In genomic region chr6:112459341-112459749, GRCm38 (mm10) we compare ENCODE assay signal across 12 mouse cellular contexts. TPM values are rescaled to one million over a fixed set of nuclear protein-coding genes. Genes with fewer than 3 reads are reported as not detected.
A peak's percentile ranks its signal among the peaks of the same experiment; 100 is the strongest.
DNase-seq lines count a peak whose midpoint lies in the region; ATAC-seq and TF ChIP-seq lines count a peak whose summit lies in the region.
"Had no signal": no experiment of that assay in that cellular context is flagged by ENCODE, and none has a peak within 500 bp of the region (broad histone marks: within the 10 kb centered on the region; RNA-seq: fewer than 3 reads in every experiment).

Gene Cav3 (plus strand): TSS chr6:112459505.

- no peak within 1 kb of the TSS for H3K9ac ChIP-seq in limb, embryonic 11.5 days (ENCODE audit: low read length)
- peak within 1 kb of the TSS; percentile 66 for H3K9ac ChIP-seq in heart, embryonic 12.5 days
- H3K9ac ChIP-seq in lung, postnatal 0 days (replicated peaks; ENCODE audit: low read depth) = no peak within 1 kb of the TSS
- H3K9ac ChIP-seq: liver, embryonic 12.5 days had no signal

- ATAC-seq in limb, embryonic 11.5 days (ENCODE audit: insufficient number of reproducible peaks, low FRiP score, low TSS enrichment, low read depth) = 0 out of 2 replicates have a peak, but pooled peaks have one; percentile 57
- ATAC-seq in heart, embryonic 12.5 days (ENCODE audit: insufficient number of reproducible peaks, low FRiP score) = peak; percentile 82
- peak; percentile 71 for ATAC-seq in lung, postnatal 0 days
- ATAC-seq: liver, embryonic 12.5 days had no signal

- DNase-seq in limb, embryonic 11.5 days (ENCODE audit: low spot score) = no peak
- DNase-seq in limb, embryonic 10.5 days (ENCODE audit: low spot score) = no peak
- DNase-seq in gastrocnemius, postnatal 10 days = peak; percentile 69
- peak; percentile 47 for DNase-seq in lung, postnatal 0 days (ENCODE audit: low spot score)
- DNase-seq in thymus, postnatal 10 days (ENCODE audit: low spot score in 2 of 2) = no peak
- no peak for DNase-seq in layer of hippocampus, adult 2 months (ENCODE audit: low spot score in 2 of 2)
- DNase-seq in ovary, adult 18-20 months (ENCODE audit: low spot score) = no peak
- DNase-seq: thymus, adult 18-20 months had no signal

- H3K27me3 ChIP-seq in limb, embryonic 11.5 days (ENCODE audit: control insufficient read depth, insufficient read depth, low read length) = no peaks in the 10 kb centered on the region
- H3K27me3 ChIP-seq in limb, embryonic 10.5 days (ENCODE audit: low read depth, poor library complexity, severe bottlenecking) = no peaks in the 10 kb centered on the region
- H3K27me3 ChIP-seq in heart, embryonic 12.5 days (replicated peaks) = no peaks in the 10 kb centered on the region
- H3K27me3 ChIP-seq in lung, postnatal 0 days (replicated peaks; ENCODE audit: insufficient read depth, low read length) = no peaks in the 10 kb centered on the region
- H3K27me3 ChIP-seq: liver, embryonic 12.5 days had no signal

- 62% methylated on average over 12 of the region's 12 CpGs for WGBS in limb, embryonic 11.5 days
- WGBS in limb, embryonic 10.5 days = 76% methylated on average over 12 of the region's 12 CpGs
- WGBS in heart, embryonic 12.5 days = 30% methylated on average over 12 of the region's 12 CpGs
- 47% methylated on average over 12 of the region's 12 CpGs for WGBS in lung, postnatal 0 days

- no peak within 1 kb of the TSS for H3K27ac ChIP-seq in limb, embryonic 11.5 days (replicated peaks; ENCODE audit: low read depth, low read length)
- no peak within 1 kb of the TSS; the same call in 1 of the 2 replicates for H3K27ac ChIP-seq in limb, embryonic 10.5 days
- H3K27ac ChIP-seq in heart, embryonic 12.5 days (ENCODE audit: poor library complexity, severe bottlenecking) = peak within 1 kb of the TSS; percentile 92
- no peak within 1 kb of the TSS for H3K27ac ChIP-seq in lung, postnatal 0 days (ENCODE audit: low read length)
- H3K27ac ChIP-seq in layer of hippocampus, adult 2 months = no peak within 1 kb of the TSS
- H3K27ac ChIP-seq: liver, embryonic 12.5 days had no signal

- no peaks in the 10 kb centered on the region for H3K9me3 ChIP-seq in limb, embryonic 11.5 days (ENCODE audit: control insufficient read depth, low read length)
- no peaks in the 10 kb centered on the region for H3K9me3 ChIP-seq in limb, embryonic 10.5 days (replicated peaks)
- H3K9me3 ChIP-seq in heart, embryonic 12.5 days (replicated peaks) = no peaks in the 10 kb centered on the region
- H3K9me3 ChIP-seq in lung, postnatal 0 days (ENCODE audit: low read length) = no peaks in the 10 kb centered on the region
- H3K9me3 ChIP-seq: liver, embryonic 12.5 days had no signal

- TF ChIP-seq EP300 in lung, postnatal 0 days (IDR thresholded peaks at IDR 0.05) = no peak

- no peaks in the 10 kb centered on the region for H3K36me3 ChIP-seq in limb, embryonic 11.5 days (ENCODE audit: control insufficient read depth, insufficient read depth, low read length)
- no peaks in the 10 kb centered on the region for H3K36me3 ChIP-seq in limb, embryonic 10.5 days
- H3K36me3 ChIP-seq in heart, embryonic 12.5 days = no peaks in the 10 kb centered on the region
- H3K36me3 ChIP-seq in lung, postnatal 0 days (ENCODE audit: insufficient read depth, low read length) = no peaks in the 10 kb centered on the region
- H3K36me3 ChIP-seq: G1E; liver, embryonic 12.5 days had no signal

- no peaks in the 10 kb centered on the region for H3K4me1 ChIP-seq in limb, embryonic 11.5 days (ENCODE audit: control insufficient read depth, insufficient read depth, low read length)
- H3K4me1 ChIP-seq in limb, embryonic 10.5 days = peaks cover 3% of the 10 kb centered on the region
- H3K4me1 ChIP-seq in heart, embryonic 12.5 days (replicated peaks) = peaks cover 27% of the 10 kb centered on the region
- H3K4me1 ChIP-seq in lung, postnatal 0 days (ENCODE audit: insufficient read depth, low read depth, low read length) = 0 out of 2 replicates have a peak, but pooled peaks cover 3% of the 10 kb centered on the region
- H3K4me1 ChIP-seq: liver, embryonic 12.5 days had no signal

- no peak within 1 kb of the TSS for H3K4me3 ChIP-seq in limb, embryonic 11.5 days (ENCODE audit: low read depth, low read length)
- no peak within 1 kb of the TSS for H3K4me3 ChIP-seq in limb, embryonic 10.5 days
- peak within 1 kb of the TSS; percentile 40 for H3K4me3 ChIP-seq in heart, embryonic 12.5 days
- no peak within 1 kb of the TSS for H3K4me3 ChIP-seq in lung, postnatal 0 days (ENCODE audit: low read depth, low read length)
- no peak within 1 kb of the TSS for H3K4me3 ChIP-seq in layer of hippocampus, adult 2 months
- H3K4me3 ChIP-seq: liver, embryonic 12.5 days had no signal

- TF ChIP-seq CTCF in lung, postnatal 0 days (IDR thresholded peaks at IDR 0.05) = no peak
- no peak for TF ChIP-seq CTCF in layer of hippocampus, adult 2 months (conservative IDR thresholded peaks at IDR 0.05)

- no peak within 1 kb of the TSS for H3K4me2 ChIP-seq in limb, embryonic 11.5 days (ENCODE audit: low read depth, severe bottlenecking)
- peak within 1 kb of the TSS; percentile 66 for H3K4me2 ChIP-seq in heart, embryonic 12.5 days
- peak within 1 kb of the TSS; percentile 1; the same call in 1 of the 2 replicates for H3K4me2 ChIP-seq in lung, postnatal 0 days (replicated peaks; ENCODE audit: low read depth, low read length)
- H3K4me2 ChIP-seq: liver, embryonic 12.5 days had no signal

RNA-seq across cellular contexts. Expression of gene Cav3, which starts in this region (rescaled TPM):
- 0.13 and 0.38 TPM in 2 replicates for polyA plus RNA-seq in limb, embryonic 11.5 days (2014; fragmentation: Nextera tagmentation; extraction: Ambion mirVana)
- 0.16 TPM in 1 of 2 replicates, not detected in the other for polyA plus RNA-seq in limb, embryonic 10.5 days (2016; fragmentation: Nextera tagmentation; extraction: Ambion mirVana)
- 100 to 1,000 TPM; 162 to 173 TPM for total RNA-seq in gastrocnemius, postnatal 10 days (2021)
- polyA plus RNA-seq in heart, embryonic 12.5 days (2016; fragmentation: Nextera tagmentation; extraction: Ambion mirVana) = 61.3 and 63.8 TPM in 2 replicates
- 2.5 and 3.7 TPM in 2 replicates for polyA plus RNA-seq in lung, postnatal 0 days (2015; fragmentation: Nextera tagmentation; extraction: Ambion mirVana)
- under 1 TPM; 0.52 to 0.74 TPM for total RNA-seq in layer of hippocampus, adult 2 months (2021)
- total RNA-seq: G1E had no signal
- polyA plus RNA-seq: G1E; hindbrain, embryonic 11.5 days had no signal

Comparison
In these comparisons a context has a peak if more than half of its experiments do, and no peak if none do; other contexts are left out.
1. RNA of gene Cav3 (total RNA-seq): 162 to 173 TPM in gastrocnemius, postnatal 10 days; 0.52 to 0.74 TPM in layer of hippocampus, adult 2 months; every median in the first group is over 10 times any median in the second.
2. RNA of gene Cav3 (polyA plus RNA-seq): 61.3 to 63.8 TPM in heart, embryonic 12.5 days; 2.5 to 3.7 TPM in lung, postnatal 0 days, 0.16 TPM in limb, embryonic 10.5 days and 0.13 to 0.38 TPM in limb, embryonic 11.5 days; every median in the first group is over 10 times any median in the second.
3. Peak in ATAC-seq in limb, embryonic 11.5 days; RNA of the gene not detected or under 1 TPM.
4. DNase-seq: peak in gastrocnemius, postnatal 10 days (single experiment) and lung, postnatal 0 days (single experiment); none in limb, embryonic 11.5 days (single experiment), limb, embryonic 10.5 days (single experiment), thymus, postnatal 10 days (0 of 2), layer of hippocampus, adult 2 months (0 of 2) and ovary, adult 18-20 months (single experiment).
5. Peak in every context shown above with its lines, with median percentiles within 50 percentile points of each other: ATAC-seq.